Mouse (Mus musculus): ENCODE results near the gene Ccdc148. TPM values are rescaled to one million over a fixed set of nuclear protein-coding genes. Genes with fewer than 3 reads are reported as not detected.

The Ccdc148 gene
- polyA plus RNA-seq, 1 experiment from 2014 or later = 0.51 TPM

DNA sequence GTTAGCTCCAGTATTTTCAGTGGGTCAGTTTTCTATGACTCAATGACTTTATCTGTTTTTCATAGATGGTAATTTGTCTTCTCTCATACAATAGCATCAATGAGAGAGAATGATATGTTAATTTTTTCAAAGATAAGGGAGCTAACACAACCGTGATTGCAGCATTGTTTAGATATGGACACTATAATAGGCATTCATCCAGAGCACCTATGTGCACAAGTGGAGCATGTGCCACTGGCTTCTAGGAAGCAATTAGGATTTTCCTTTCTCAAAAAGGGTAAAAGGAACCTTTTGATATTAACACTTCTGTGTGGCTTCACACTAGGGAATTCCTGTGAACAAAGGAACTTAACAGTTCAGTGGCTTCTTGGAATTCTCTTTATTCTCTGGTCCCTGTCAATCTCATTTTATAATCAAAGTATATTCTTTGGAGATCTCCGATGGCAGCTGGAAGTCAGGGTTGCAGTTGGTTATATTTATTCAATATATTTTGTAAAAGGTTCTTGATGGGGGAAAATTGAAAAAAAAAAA is 203.6 kb downstream of the Ccdc148 start:
- no peaks in the 10 kb centered on the region for H3K27me3 ChIP-seq (replicated peaks; ENCODE audit: control insufficient read depth, insufficient read depth, low read length)
- no peak overlapping the region for H3K4me2 ChIP-seq (ENCODE audit: low read length)
- H3K4me3 ChIP-seq (ENCODE audit: low read depth, low read length) = no peak overlapping the region
- DNase-seq (ENCODE audit: low spot score) (no peak), ATAC-seq (replicated peaks; ENCODE audit: low FRiP score, low TSS enrichment, low read depth) (no peak)
- no peaks in the 10 kb centered on the region for H3K36me3 ChIP-seq (ENCODE audit: control insufficient read depth, insufficient read depth, low read length)
- H3K27ac ChIP-seq (ENCODE audit: low read depth) = no peak overlapping the region
- WGBS = 66% methylated on average over 2 of the region's 2 CpGs
- no peaks in the 10 kb centered on the region for H3K4me1 ChIP-seq (replicated peaks; ENCODE audit: control insufficient read depth, insufficient read depth, low read length)
- H3K9me3 ChIP-seq (ENCODE audit: control insufficient read depth, low read length) = 0 out of 2 replicates have a peak, but pooled peaks cover 3% of the 10 kb centered on the region
- H3K9ac ChIP-seq (ENCODE audit: low read length) = no peak overlapping the region

DNA sequence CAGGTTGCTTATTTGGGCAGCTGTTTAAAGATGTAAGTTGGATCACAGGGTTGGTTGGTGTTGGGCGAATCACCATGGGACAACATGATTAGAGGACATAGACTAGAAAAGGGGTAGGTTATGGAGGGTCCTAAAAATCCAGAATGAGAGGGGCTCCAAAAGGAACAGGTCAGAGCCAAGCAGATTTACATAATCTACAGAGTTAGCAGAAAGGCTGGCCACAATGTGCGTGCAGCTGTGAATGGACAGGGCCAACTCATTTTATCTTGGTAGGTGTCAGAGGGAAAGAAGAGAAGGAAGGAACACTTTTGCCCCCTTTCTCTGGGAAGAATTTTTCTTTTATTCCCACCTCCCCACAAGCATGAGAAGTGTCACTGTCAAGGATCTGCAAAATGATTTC is 204.1 kb downstream of the Ccdc148 start:
- no peak overlapping the region for H3K27ac ChIP-seq (ENCODE audit: low read depth)
- H3K4me1 ChIP-seq (replicated peaks; ENCODE audit: control insufficient read depth, insufficient read depth, low read length) = no peaks in the 10 kb centered on the region
- no peaks in the 10 kb centered on the region for H3K27me3 ChIP-seq (replicated peaks; ENCODE audit: control insufficient read depth, insufficient read depth, low read length)
- no peak for ATAC-seq (replicated peaks; ENCODE audit: low FRiP score, low TSS enrichment, low read depth)
- no peak overlapping the region for H3K4me2 ChIP-seq (ENCODE audit: low read length)
- no peak overlapping the region for H3K4me3 ChIP-seq (ENCODE audit: low read depth, low read length)
- WGBS = 90% methylated on average over 2 of the region's 2 CpGs
- H3K9me3 ChIP-seq (ENCODE audit: control insufficient read depth, low read length) = 0 out of 2 replicates have a peak, but pooled peaks cover 3% of the 10 kb centered on the region
- no peak for DNase-seq (ENCODE audit: low spot score)
- H3K36me3 ChIP-seq (ENCODE audit: control insufficient read depth, insufficient read depth, low read length) = no peaks in the 10 kb centered on the region
- no peak overlapping the region for H3K9ac ChIP-seq (ENCODE audit: low read length)

DNA sequence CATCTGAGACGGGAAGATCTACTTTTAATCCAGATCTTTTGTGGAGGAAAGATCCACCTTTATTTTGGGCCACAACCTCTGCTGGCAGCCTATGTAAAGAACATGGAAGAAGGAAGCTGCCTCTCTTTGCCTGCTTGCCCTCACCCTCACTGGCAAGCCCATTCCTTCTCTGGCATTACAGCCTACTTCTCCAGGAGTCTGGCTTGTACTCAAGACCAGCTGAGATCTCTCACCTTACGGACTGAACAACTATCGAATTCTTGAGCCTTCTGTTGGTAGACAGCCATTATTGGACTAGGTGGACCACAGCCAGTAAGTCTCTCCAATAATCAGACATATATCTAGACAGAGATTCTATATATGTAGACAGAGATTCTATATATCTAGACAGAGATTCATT is 208.4 kb downstream of the Ccdc148 start:
- H3K27me3 ChIP-seq (replicated peaks; ENCODE audit: control insufficient read depth, insufficient read depth, low read length) = no peaks in the 10 kb centered on the region
- no peak overlapping the region for H3K27ac ChIP-seq (ENCODE audit: low read depth)
- no peak overlapping the region for H3K4me2 ChIP-seq (ENCODE audit: low read length)
- H3K4me3 ChIP-seq (ENCODE audit: low read depth, low read length) = no peak overlapping the region
- ATAC-seq (replicated peaks; ENCODE audit: low FRiP score, low TSS enrichment, low read depth) = no peak
- peaks cover 3% of the 10 kb centered on the region; the same call in 1 of the 2 replicates for H3K9me3 ChIP-seq (ENCODE audit: control insufficient read depth, low read length)
- 85% methylated on average over 3 of the region's 3 CpGs for WGBS
- no peak for DNase-seq (ENCODE audit: low spot score)
- no peaks in the 10 kb centered on the region for H3K36me3 ChIP-seq (ENCODE audit: control insufficient read depth, insufficient read depth, low read length)
- H3K4me1 ChIP-seq (replicated peaks; ENCODE audit: control insufficient read depth, insufficient read depth, low read length) = no peaks in the 10 kb centered on the region
- H3K9ac ChIP-seq (ENCODE audit: low read length) = no peak overlapping the region

DNA sequence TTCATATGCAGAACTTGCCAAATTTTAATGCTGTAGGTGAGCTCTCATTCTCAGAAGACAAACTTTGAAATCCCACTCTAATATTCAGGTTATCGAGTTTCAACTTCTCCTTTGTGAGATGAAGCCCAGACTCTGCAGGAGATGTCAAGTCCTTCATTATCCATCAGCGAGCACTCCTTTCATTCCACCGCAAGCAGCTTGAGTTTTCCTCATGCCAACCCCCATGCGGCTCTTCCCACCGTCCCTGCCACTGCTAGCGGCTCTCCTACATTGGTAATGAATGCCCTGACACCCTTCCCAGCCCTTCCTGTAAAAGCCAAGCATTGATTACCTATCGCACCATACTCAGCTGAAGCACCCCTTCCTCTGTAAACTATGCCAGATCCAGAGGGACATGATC is 211.7 kb downstream of the Ccdc148 start:
- WGBS = 88% methylated on average over 7 of the region's 7 CpGs
- Histone ChIP-seq H3K36me3 (ENCODE audit: control insufficient read depth, insufficient read depth, low read length) (no peaks in the 10 kb centered on the region), H3K4me1 (replicated peaks; ENCODE audit: control insufficient read depth, insufficient read depth, low read length) (no peaks in the 10 kb centered on the region), H3K4me2 (ENCODE audit: low read length) (no peak overlapping the region), H3K27me3 (replicated peaks; ENCODE audit: control insufficient read depth, insufficient read depth, low read length) (no peaks in the 10 kb centered on the region), H3K27ac (ENCODE audit: low read depth) (no peak overlapping the region), H3K9me3 (ENCODE audit: control insufficient read depth, low read length) (no peaks in the 10 kb centered on the region; the same call in 1 of the 2 replicates), H3K4me3 (ENCODE audit: low read depth, low read length) (no peak overlapping the region), H3K9ac (ENCODE audit: low read length) (no peak overlapping the region)
- ATAC-seq (replicated peaks; ENCODE audit: low FRiP score, low TSS enrichment, low read depth) (no peak), DNase-seq (ENCODE audit: low spot score) (no peak)

DNA sequence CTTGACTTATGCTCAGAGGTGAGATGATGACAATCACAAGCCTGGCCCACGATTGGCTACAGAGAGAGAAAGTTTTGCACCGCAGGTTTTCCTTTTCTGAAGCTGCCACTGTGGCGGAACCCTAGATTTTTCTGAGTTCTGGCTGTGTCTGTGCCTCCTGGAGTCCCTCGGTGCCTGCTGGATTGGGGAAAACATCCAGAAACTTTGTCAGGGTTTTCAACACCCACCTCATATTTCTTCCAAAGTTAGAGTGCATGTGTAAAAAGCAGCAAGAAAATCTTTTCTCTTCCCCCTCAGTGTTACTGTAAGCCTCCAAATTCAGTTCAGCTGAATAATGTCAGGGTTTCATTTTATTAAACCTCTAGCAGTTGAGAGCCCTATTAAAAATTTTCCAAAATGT is 219.1 kb downstream of the Ccdc148 start:
- H3K4me3 ChIP-seq (ENCODE audit: low read depth, low read length) = no peak overlapping the region
- H3K36me3 ChIP-seq (ENCODE audit: control insufficient read depth, insufficient read depth, low read length) = no peaks in the 10 kb centered on the region
- no peak overlapping the region for H3K9ac ChIP-seq (ENCODE audit: low read length)
- H3K4me1 ChIP-seq (replicated peaks; ENCODE audit: control insufficient read depth, insufficient read depth, low read length) = no peaks in the 10 kb centered on the region
- H3K9me3 ChIP-seq (ENCODE audit: control insufficient read depth, low read length) = no peaks in the 10 kb centered on the region
- no peak for ATAC-seq (replicated peaks; ENCODE audit: low FRiP score, low TSS enrichment, low read depth)
- 84% methylated on average over 4 of the region's 4 CpGs for WGBS
- no peak overlapping the region for H3K27ac ChIP-seq (ENCODE audit: low read depth)
- H3K27me3 ChIP-seq (replicated peaks; ENCODE audit: control insufficient read depth, insufficient read depth, low read length) = no peaks in the 10 kb centered on the region
- no peak for DNase-seq (ENCODE audit: low spot score)
- H3K4me2 ChIP-seq (ENCODE audit: low read length) = no peak overlapping the region

DNA sequence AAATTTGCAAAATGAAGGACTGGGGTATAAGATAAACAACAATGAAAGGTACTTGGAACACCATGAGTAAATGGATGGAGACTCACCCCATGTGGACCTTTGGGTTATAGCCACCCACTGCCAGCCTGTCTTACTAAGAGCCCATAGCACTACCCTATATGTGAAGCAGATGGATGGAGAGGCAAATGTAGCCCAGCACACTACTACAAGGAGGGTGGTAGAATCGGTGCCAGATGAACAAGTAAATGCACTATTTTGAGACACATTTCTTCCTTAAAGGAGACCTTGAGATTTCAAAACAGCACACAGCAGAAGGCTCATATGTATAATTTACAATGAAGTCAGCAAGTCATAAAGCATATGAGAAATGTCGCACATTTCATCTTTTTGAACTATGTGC is 234.9 kb downstream of the Ccdc148 start:
- DNase-seq (ENCODE audit: low spot score) = no peak
- Histone ChIP-seq H3K27ac (ENCODE audit: low read depth) (no peak overlapping the region), H3K9ac (ENCODE audit: low read length) (no peak overlapping the region), H3K36me3 (ENCODE audit: control insufficient read depth, insufficient read depth, low read length) (no peaks in the 10 kb centered on the region), H3K9me3 (ENCODE audit: control insufficient read depth, low read length) (no peaks in the 10 kb centered on the region), H3K4me3 (ENCODE audit: low read depth, low read length) (no peak overlapping the region), H3K27me3 (replicated peaks; ENCODE audit: control insufficient read depth, insufficient read depth, low read length) (no peaks in the 10 kb centered on the region), H3K4me2 (ENCODE audit: low read length) (no peak overlapping the region), H3K4me1 (replicated peaks; ENCODE audit: control insufficient read depth, insufficient read depth, low read length) (no peaks in the 10 kb centered on the region)
- no peak for ATAC-seq (replicated peaks; ENCODE audit: low FRiP score, low TSS enrichment, low read depth)
- 96% methylated on average over 2 of the region's 2 CpGs for WGBS

DNA sequence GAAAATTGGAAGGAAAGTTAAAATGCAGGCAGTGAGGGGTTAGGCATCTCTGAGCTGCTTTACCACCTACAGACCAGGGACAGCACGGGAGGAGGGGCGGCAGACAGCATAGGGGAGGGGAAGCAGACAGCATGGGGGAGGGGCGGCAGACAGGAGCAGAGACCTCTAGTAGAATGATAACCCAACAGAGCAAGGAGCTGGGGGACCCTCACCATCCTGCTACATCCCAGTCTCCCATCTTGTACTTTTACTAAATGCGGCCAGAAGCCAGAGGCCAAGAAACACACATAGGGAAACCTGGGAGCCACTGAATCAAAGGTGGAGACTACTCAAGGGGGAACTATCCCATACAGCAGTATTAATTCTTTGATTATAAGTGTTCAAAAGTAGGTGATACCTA is 242.1 kb downstream of the Ccdc148 start:
- Histone ChIP-seq H3K27me3 (replicated peaks; ENCODE audit: control insufficient read depth, insufficient read depth, low read length) (no peaks in the 10 kb centered on the region), H3K36me3 (ENCODE audit: control insufficient read depth, insufficient read depth, low read length) (no peaks in the 10 kb centered on the region), H3K27ac (ENCODE audit: low read depth) (no peak overlapping the region), H3K4me2 (ENCODE audit: low read length) (no peak overlapping the region), H3K9ac (ENCODE audit: low read length) (no peak overlapping the region), H3K9me3 (ENCODE audit: control insufficient read depth, low read length) (no peaks in the 10 kb centered on the region), H3K4me3 (ENCODE audit: low read depth, low read length) (no peak overlapping the region), H3K4me1 (replicated peaks; ENCODE audit: control insufficient read depth, insufficient read depth, low read length) (no peaks in the 10 kb centered on the region)
- WGBS = 60% methylated on average over 4 of the region's 4 CpGs
- DNase-seq (ENCODE audit: low spot score) (no peak), ATAC-seq (replicated peaks; ENCODE audit: low FRiP score, low TSS enrichment, low read depth) (no peak)

DNA sequence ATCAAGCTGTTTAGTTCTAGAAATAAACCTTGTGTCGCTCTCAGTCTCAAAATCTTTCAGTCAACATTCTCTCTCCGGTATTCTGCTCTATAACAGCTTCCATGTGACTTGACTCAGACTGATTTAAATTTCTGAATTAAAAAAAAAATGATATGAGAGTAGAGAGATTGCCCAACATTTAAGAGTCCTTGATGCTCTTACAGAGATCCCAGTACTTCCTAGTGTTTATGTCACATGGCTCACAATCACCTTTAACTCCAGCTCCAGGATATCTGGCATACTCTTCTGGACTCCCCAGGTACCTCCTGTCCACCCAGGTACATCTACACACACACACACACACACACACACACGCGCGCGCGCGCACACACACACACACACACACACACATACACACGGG is 248.1 kb downstream of the Ccdc148 start:
- Histone ChIP-seq H3K9me3 (ENCODE audit: control insufficient read depth, low read length) (no peaks in the 10 kb centered on the region), H3K4me1 (replicated peaks; ENCODE audit: control insufficient read depth, insufficient read depth, low read length) (no peaks in the 10 kb centered on the region), H3K4me2 (ENCODE audit: low read length) (no peak overlapping the region), H3K4me3 (ENCODE audit: low read depth, low read length) (no peak overlapping the region), H3K27ac (ENCODE audit: low read depth) (no peak overlapping the region), H3K9ac (ENCODE audit: low read length) (no peak overlapping the region), H3K27me3 (replicated peaks; ENCODE audit: control insufficient read depth, insufficient read depth, low read length) (no peaks in the 10 kb centered on the region), H3K36me3 (ENCODE audit: control insufficient read depth, insufficient read depth, low read length) (no peaks in the 10 kb centered on the region)
- WGBS = 94% methylated on average over 9 of the region's 9 CpGs
- ATAC-seq (replicated peaks; ENCODE audit: low FRiP score, low TSS enrichment, low read depth) (no peak), DNase-seq (ENCODE audit: low spot score) (no peak)

DNA sequence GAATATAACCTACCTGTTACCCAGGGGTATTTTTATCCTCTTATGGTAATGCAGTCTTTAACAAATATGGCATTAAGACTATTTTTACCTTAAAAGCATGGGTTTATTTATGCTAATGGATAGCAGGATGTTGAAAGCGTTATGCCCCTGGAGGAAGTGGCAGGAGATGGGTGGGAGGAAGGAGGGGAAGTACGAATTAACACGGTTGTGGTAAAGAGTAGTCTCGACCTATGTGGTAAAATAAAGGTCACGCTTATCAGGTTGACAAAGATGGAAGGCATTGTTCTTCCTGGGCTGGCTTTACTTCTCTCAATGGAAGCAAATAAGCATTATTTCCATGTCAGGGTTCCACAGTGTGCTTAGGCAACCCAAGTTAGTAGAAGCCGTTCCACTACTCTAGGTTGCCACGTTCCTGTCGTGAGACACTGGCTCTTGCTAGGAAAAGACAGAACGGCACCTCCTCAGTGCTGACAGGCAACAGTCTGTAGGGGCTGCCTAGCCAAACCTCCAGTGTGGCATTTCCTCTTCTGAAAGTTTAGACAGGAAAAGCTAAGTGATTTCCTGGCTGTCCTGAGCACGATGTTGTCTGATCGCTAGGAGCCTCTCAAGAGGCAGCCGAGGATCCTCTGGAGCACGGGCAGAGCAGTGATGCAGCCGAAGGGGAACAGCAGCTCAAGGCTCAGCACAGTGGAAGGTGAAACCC is 253.5 kb downstream of the Ccdc148 start:
- ATAC-seq (replicated peaks; ENCODE audit: low FRiP score, low TSS enrichment, low read depth) = no peak
- no peak for DNase-seq (ENCODE audit: low spot score)

More for the DNA sequence above, 253.5 kb downstream of the Ccdc148 start:
- Histone ChIP-seq H3K9ac (ENCODE audit: low read length) (no peak overlapping the region), H3K4me2 (ENCODE audit: low read length) (peak overlapping the region; percentile 22), H3K27me3 (replicated peaks; ENCODE audit: control insufficient read depth, insufficient read depth, low read length) (no peaks in the 10 kb centered on the region), H3K9me3 (ENCODE audit: control insufficient read depth, low read length) (no peaks in the 10 kb centered on the region), H3K4me3 (ENCODE audit: low read depth, low read length) (no peak overlapping the region), H3K27ac (ENCODE audit: low read depth) (no peak overlapping the region), H3K36me3 (ENCODE audit: control insufficient read depth, insufficient read depth, low read length) (no peaks in the 10 kb centered on the region), H3K4me1 (replicated peaks; ENCODE audit: control insufficient read depth, insufficient read depth, low read length) (no peaks in the 10 kb centered on the region)
- 34% methylated on average over 14 of the region's 14 CpGs for WGBS
